Mouse (Mus musculus): ENCODE measurements at regions not wholly inside any gene's neighbourhood (a gene's known extent, or its start where the extent isn't known, plus 50 kb on each side); places are given as distances from the start of the nearest gene placed in this dataset.

GRCm38 (mm10) chr16:50939316-50939715, 348.4 kb upstream of the Ccdc54 start:
- no peak overlapping the region for H3K4me3 ChIP-seq (ENCODE audit: low read depth, low read length)
- H3K36me3 ChIP-seq (ENCODE audit: control insufficient read depth, insufficient read depth, low read length, poor library complexity, severe bottlenecking), result no peaks in the 10 kb centered on the region
- no peaks in the 10 kb centered on the region for H3K27me3 ChIP-seq (ENCODE audit: control insufficient read depth, insufficient read depth, low read length, poor library complexity, severe bottlenecking)
- H3K9ac ChIP-seq (ENCODE audit: low read depth, poor library complexity, severe bottlenecking), result no peak overlapping the region
- no peak overlapping the region for H3K27ac ChIP-seq (ENCODE audit: insufficient read depth, low read length)
- peaks cover 4% of the 10 kb centered on the region for H3K4me1 ChIP-seq (ENCODE audit: control insufficient read depth, insufficient read depth, low read length)
- TF ChIP-seq CTCF (IDR thresholded peaks at IDR 0.05; ENCODE audit: low read depth, low read length), result no peak
- no peak for TF ChIP-seq EP300 (IDR thresholded peaks at IDR 0.05; ENCODE audit: insufficient read depth, low read depth, low read length)
- no peak for TF ChIP-seq POLR2A (IDR thresholded peaks at IDR 0.05; ENCODE audit: insufficient read depth, low read length)
- H3K9me3 ChIP-seq (replicated peaks; ENCODE audit: control insufficient read depth, insufficient read depth, low read length, poor library complexity, severe bottlenecking), result no peaks in the 10 kb centered on the region

- no peaks in the 10 kb centered on the region for H3K36me3 ChIP-seq (ENCODE audit: control insufficient read depth, insufficient read depth, low read length, poor library complexity, severe bottlenecking)
- H3K9me3 ChIP-seq (replicated peaks; ENCODE audit: control insufficient read depth, insufficient read depth, low read length, poor library complexity, severe bottlenecking), result no peaks in the 10 kb centered on the region; the same call in 1 of the 2 replicates
- no peak overlapping the region for H3K4me3 ChIP-seq (ENCODE audit: low read depth, low read length)
Observed at GRCm38 (mm10) chr16:50907732-50908131, 316.8 kb upstream of the Ccdc54 start.

GRCm38 (mm10) chr16:50899151-50899550, 308.2 kb upstream of the Ccdc54 start:
- H3K4me1 ChIP-seq (ENCODE audit: control insufficient read depth, insufficient read depth, low read length), result no peaks in the 10 kb centered on the region
- H3K27ac ChIP-seq (ENCODE audit: insufficient read depth, low read length), result no peak overlapping the region
- no peaks in the 10 kb centered on the region for H3K36me3 ChIP-seq (ENCODE audit: control insufficient read depth, insufficient read depth, low read length, poor library complexity, severe bottlenecking)
- no peak for TF ChIP-seq CTCF (IDR thresholded peaks at IDR 0.05; ENCODE audit: low read depth, low read length)
- TF ChIP-seq EP300 (IDR thresholded peaks at IDR 0.05; ENCODE audit: insufficient read depth, low read depth, low read length), result no peak
- TF ChIP-seq POLR2A (IDR thresholded peaks at IDR 0.05; ENCODE audit: insufficient read depth, low read length), result no peak
- no peaks in the 10 kb centered on the region for H3K9me3 ChIP-seq (replicated peaks; ENCODE audit: control insufficient read depth, insufficient read depth, low read length, poor library complexity, severe bottlenecking)
- no peaks in the 10 kb centered on the region for H3K27me3 ChIP-seq (ENCODE audit: control insufficient read depth, insufficient read depth, low read length, poor library complexity, severe bottlenecking)
- no peak overlapping the region for H3K4me3 ChIP-seq (ENCODE audit: low read depth, low read length)
- H3K9ac ChIP-seq (ENCODE audit: low read depth, poor library complexity, severe bottlenecking), result no peak overlapping the region

More at GRCm38 (mm10) chr16:50907732-50908131, 316.8 kb upstream of the Ccdc54 start:
- Histone ChIP-seq H3K9ac (ENCODE audit: low read depth, poor library complexity, severe bottlenecking) (no peak overlapping the region), H3K4me1 (ENCODE audit: control insufficient read depth, insufficient read depth, low read length) (no peaks in the 10 kb centered on the region), H3K27ac (ENCODE audit: insufficient read depth, low read length) (no peak overlapping the region), H3K27me3 (ENCODE audit: control insufficient read depth, insufficient read depth, low read length, poor library complexity, severe bottlenecking) (no peaks in the 10 kb centered on the region)
- no peak for TF ChIP-seq CTCF (IDR thresholded peaks at IDR 0.05; ENCODE audit: low read depth, low read length)
- TF ChIP-seq POLR2A (IDR thresholded peaks at IDR 0.05; ENCODE audit: insufficient read depth, low read length), result no peak
- TF ChIP-seq EP300 (IDR thresholded peaks at IDR 0.05; ENCODE audit: insufficient read depth, low read depth, low read length), result no peak

- TF ChIP-seq POLR2A (IDR thresholded peaks at IDR 0.05; ENCODE audit: insufficient read depth, low read length) (no peak), CTCF (IDR thresholded peaks at IDR 0.05; ENCODE audit: low read depth, low read length) (no peak), EP300 (IDR thresholded peaks at IDR 0.05; ENCODE audit: insufficient read depth, low read depth, low read length) (no peak)
- H3K4me1 ChIP-seq (ENCODE audit: control insufficient read depth, insufficient read depth, low read length), result no peaks in the 10 kb centered on the region
- H3K9ac ChIP-seq (ENCODE audit: low read depth, poor library complexity, severe bottlenecking), result no peak overlapping the region
- no peak overlapping the region for H3K4me3 ChIP-seq (ENCODE audit: low read depth, low read length)
- H3K27ac ChIP-seq (ENCODE audit: insufficient read depth, low read length), result no peak overlapping the region
- H3K36me3 ChIP-seq (ENCODE audit: control insufficient read depth, insufficient read depth, low read length, poor library complexity, severe bottlenecking), result no peaks in the 10 kb centered on the region
- no peaks in the 10 kb centered on the region for H3K9me3 ChIP-seq (replicated peaks; ENCODE audit: control insufficient read depth, insufficient read depth, low read length, poor library complexity, severe bottlenecking)
- no peaks in the 10 kb centered on the region for H3K27me3 ChIP-seq (ENCODE audit: control insufficient read depth, insufficient read depth, low read length, poor library complexity, severe bottlenecking)
Observed at GRCm38 (mm10) chr16:50877926-50878325, 287.0 kb upstream of the Ccdc54 start.

GRCm38 (mm10) chr16:50871318-50871717, 280.4 kb upstream of the Ccdc54 start:
- no peak overlapping the region for H3K9ac ChIP-seq (ENCODE audit: low read depth, poor library complexity, severe bottlenecking)
- no peak overlapping the region for H3K4me3 ChIP-seq (ENCODE audit: low read depth, low read length)
- no peak overlapping the region for H3K27ac ChIP-seq (ENCODE audit: insufficient read depth, low read length)
- TF ChIP-seq CTCF (IDR thresholded peaks at IDR 0.05; ENCODE audit: low read depth, low read length) (no peak), POLR2A (IDR thresholded peaks at IDR 0.05; ENCODE audit: insufficient read depth, low read length) (no peak), EP300 (IDR thresholded peaks at IDR 0.05; ENCODE audit: insufficient read depth, low read depth, low read length) (no peak)
- no peaks in the 10 kb centered on the region for H3K36me3 ChIP-seq (ENCODE audit: control insufficient read depth, insufficient read depth, low read length, poor library complexity, severe bottlenecking)
- H3K27me3 ChIP-seq (ENCODE audit: control insufficient read depth, insufficient read depth, low read length, poor library complexity, severe bottlenecking), result no peaks in the 10 kb centered on the region
- no peaks in the 10 kb centered on the region for H3K4me1 ChIP-seq (ENCODE audit: control insufficient read depth, insufficient read depth, low read length)
- H3K9me3 ChIP-seq (replicated peaks; ENCODE audit: control insufficient read depth, insufficient read depth, low read length, poor library complexity, severe bottlenecking), result no peaks in the 10 kb centered on the region

- no peak for TF ChIP-seq EP300 (IDR thresholded peaks at IDR 0.05; ENCODE audit: insufficient read depth, low read depth, low read length)
- TF ChIP-seq CTCF (IDR thresholded peaks at IDR 0.05; ENCODE audit: low read depth, low read length), result no peak
- no peak for TF ChIP-seq POLR2A (IDR thresholded peaks at IDR 0.05; ENCODE audit: insufficient read depth, low read length)
- Histone ChIP-seq H3K27me3 (ENCODE audit: control insufficient read depth, insufficient read depth, low read length, poor library complexity, severe bottlenecking) (no peaks in the 10 kb centered on the region), H3K27ac (ENCODE audit: insufficient read depth, low read length) (no peak overlapping the region), H3K4me1 (ENCODE audit: control insufficient read depth, insufficient read depth, low read length) (no peaks in the 10 kb centered on the region), H3K9ac (ENCODE audit: low read depth, poor library complexity, severe bottlenecking) (no peak overlapping the region), H3K4me3 (ENCODE audit: low read depth, low read length) (no peak overlapping the region), H3K9me3 (replicated peaks; ENCODE audit: control insufficient read depth, insufficient read depth, low read length, poor library complexity, severe bottlenecking) (no peaks in the 10 kb centered on the region), H3K36me3 (ENCODE audit: control insufficient read depth, insufficient read depth, low read length, poor library complexity, severe bottlenecking) (no peaks in the 10 kb centered on the region)
Observed at GRCm38 (mm10) chr16:50863565-50863964, 272.6 kb upstream of the Ccdc54 start.
